Mouse (Mus musculus) testis, adult 2 months (tissue): ENCODE results near the gene Lin7b. TPM values are rescaled to one million over a fixed set of nuclear protein-coding genes. Genes with fewer than 3 reads are reported as not detected.

Source experiments
- H3K27ac ChIP-seq: fragments of 200-500 bp; 2 replicates; pipeline ENCODE4 v1.5.1; 2012; ENCODE audit warnings: low read depth, low read length; ENCODE audit not compliant: control insufficient read depth, insufficient read depth
- H3K27me3 ChIP-seq: fragments of 200-500 bp; 2 replicates; pipeline ENCODE4 v1.6.1; 2012; ENCODE audit warnings: mild to moderate bottlenecking, low read length, moderate library complexity; ENCODE audit not compliant: control insufficient read depth, insufficient read depth
- H3K36me3 ChIP-seq: fragments of 200-500 bp; 2 replicates; pipeline ENCODE4 v1.6.1; 2012; ENCODE audit warnings: mild to moderate bottlenecking, low read length; ENCODE audit not compliant: control insufficient read depth, insufficient read depth
- H3K4me1 ChIP-seq: fragments of 200-500 bp; 2 replicates; pipeline ENCODE4 v1.6.1; 2012; ENCODE audit warnings: low read length; ENCODE audit not compliant: control insufficient read depth, insufficient read depth
- H3K4me3 ChIP-seq: fragments of 200-500 bp; 2 replicates; pipeline ENCODE4 v1.5.1; 2012; ENCODE audit warnings: low read depth, mild to moderate bottlenecking, low read length, moderate library complexity, mixed read lengths; ENCODE audit not compliant: control insufficient read depth
- CTCF ChIP-seq: fragments of 200-500 bp; IDR thresholded peaks from 2 replicates; pipeline ENCODE4 v1.5.1; 2012; ENCODE audit warnings: low read depth, mild to moderate bottlenecking, inconsistent platforms, low read length, moderate library complexity; ENCODE audit not compliant: control insufficient read depth, insufficient read depth, insufficient replicate concordance
- POLR2A ChIP-seq: fragments of 200-500 bp; IDR thresholded peaks from 2 replicates; pipeline ENCODE4 v1.6.1; 2012; ENCODE audit warnings: low read depth, mild to moderate bottlenecking, inconsistent platforms, low read length, moderate library complexity; ENCODE audit not compliant: control insufficient read depth
- polyA plus RNA-seq: library from polyadenylated mRNA; depleted of rRNA; stranded (reverse); fragments of >200 nt; gene quantifications from 2 replicates; pipeline ENCODE4 v1.2.3, GENCODE M21; 2012

Gene Lin7b
- polyA plus RNA-seq, 1 experiment, result 7.3 TPM

- Histone ChIP-seq H3K4me3 (peak overlapping the region; percentile 86), H3K27me3 (no peaks in the 10 kb centered on the region; the same call in 1 of the 2 replicates), H3K4me1 (peaks cover 43% of the 10 kb centered on the region), H3K36me3 (no peaks in the 10 kb centered on the region), H3K27ac (peak overlapping the region; percentile 50)
- TF ChIP-seq POLR2A (no peak), CTCF (peak; percentile 61; the same call in 1 of the 2 replicates)
These were observed 3.1 kb downstream of the Lin7b start for GRCm38 (mm10) chr7:45367020-45367880.

- Histone ChIP-seq H3K27ac (peak within 1 kb of the TSS; percentile 50), H3K27me3 (no peaks in the 10 kb centered on the region; the same call in 1 of the 2 replicates)
These were observed 3.7 kb downstream of the Lin7b start, which contains the start of gene Ppfia3 for GRCm38 (mm10) chr7:45366652-45367019. Gene Ppfia3 (minus strand): TSS chr7:45367019.

GRCm38 (mm10) chr7:45365742-45366651, 4.4 kb downstream of the Lin7b start:
- H3K27ac ChIP-seq, result no peak overlapping the region
- peak overlapping the region; percentile 56 for H3K4me3 ChIP-seq
- peaks cover 51% of the 10 kb centered on the region for H3K4me1 ChIP-seq
- no peaks in the 10 kb centered on the region; the same call in 1 of the 2 replicates for H3K27me3 ChIP-seq
- TF ChIP-seq POLR2A, result no peak
- TF ChIP-seq CTCF, result no peak
- no peaks in the 10 kb centered on the region for H3K36me3 ChIP-seq

More at GRCm38 (mm10) chr7:45366652-45367019, 3.7 kb downstream of the Lin7b start, which contains the start of gene Ppfia3:
- H3K36me3 ChIP-seq, result no peaks in the 10 kb centered on the region
- TF ChIP-seq POLR2A (no peak), CTCF (no peak)
- peaks cover 49% of the 10 kb centered on the region for H3K4me1 ChIP-seq
- H3K4me3 ChIP-seq, result peak within 1 kb of the TSS; percentile 86

GRCm38 (mm10) chr7:45363983-45364382, 6.4 kb downstream of the Lin7b start:
- TF ChIP-seq POLR2A, result no peak
- TF ChIP-seq CTCF, result no peak
- peaks cover 47% of the 10 kb centered on the region for H3K4me1 ChIP-seq
- H3K4me3 ChIP-seq, result no peak overlapping the region
- H3K27me3 ChIP-seq, result no peaks in the 10 kb centered on the region; the same call in 1 of the 2 replicates
- no peak overlapping the region for H3K27ac ChIP-seq
- H3K36me3 ChIP-seq, result no peaks in the 10 kb centered on the region

- Histone ChIP-seq H3K4me1 (peaks cover 45% of the 10 kb centered on the region), H3K36me3 (no peaks in the 10 kb centered on the region), H3K4me3 (no peak overlapping the region), H3K27ac (no peak overlapping the region), H3K27me3 (no peaks in the 10 kb centered on the region; the same call in 1 of the 2 replicates)
- TF ChIP-seq POLR2A (no peak), CTCF (no peak)
These were observed 7.6 kb downstream of the Lin7b start for GRCm38 (mm10) chr7:45362801-45363200.

- Histone ChIP-seq H3K4me3 (peak overlapping the region; percentile 79), H3K27me3 (no peaks in the 10 kb centered on the region), H3K36me3 (no peaks in the 10 kb centered on the region), H3K4me1 (peaks cover 33% of the 10 kb centered on the region), H3K27ac (no peak overlapping the region)
- TF ChIP-seq POLR2A (peak; percentile 14; the same call in 1 of the 2 replicates), CTCF (no peak)
These were observed 9.1 kb downstream of the Lin7b start for GRCm38 (mm10) chr7:45361243-45361804.
